Mouse (Mus musculus) stomach, postnatal 0 days (tissue): ENCODE results near the gene Nckap1. TPM values are rescaled to one million over a fixed set of nuclear protein-coding genes. Genes with fewer than 3 reads are reported as not detected.

Experiments used
- ATAC-seq: fragments of 200-750 bp; cut with Nextera tagmentation; 2 replicates; pipeline ENCODE4 v1.8.0; 2017; ENCODE audit not compliant: low FRiP score, low TSS enrichment
- DNase-seq: peaks from one replicate; pipeline ENCODE4 v3.0.0-alpha.2; 2016; ENCODE audit warnings: low spot score
- H3K27ac ChIP-seq: fragments of 300-500 bp; sonication (generic); replicated peaks from 2 replicates; pipeline ENCODE4 v1.5.1; 2014; ENCODE audit warnings: mild to moderate bottlenecking, control low read depth
- H3K27me3 ChIP-seq: fragments of 300-500 bp; sonication (generic); 2 replicates; pipeline ENCODE4 v1.6.1; 2014; ENCODE audit warnings: low read length; ENCODE audit not compliant: control insufficient read depth, insufficient read depth
- H3K36me3 ChIP-seq: fragments of 300-500 bp; sonication (generic); 2 replicates; pipeline ENCODE4 v1.6.1; 2014; ENCODE audit warnings: low read length, mixed read lengths; ENCODE audit not compliant: control insufficient read depth, insufficient read depth
- H3K4me1 ChIP-seq: fragments of 300-500 bp; sonication (generic); replicated peaks from 2 replicates; pipeline ENCODE4 v1.6.1; 2014; ENCODE audit warnings: antibody characterized with exemption; ENCODE audit not compliant: control insufficient read depth, insufficient read depth
- H3K4me2 ChIP-seq: fragments of 300-500 bp; sonication (generic); replicated peaks from 2 replicates; pipeline ENCODE4 v1.6.1; 2014; ENCODE audit warnings: low read depth, mild to moderate bottlenecking, control low read depth, moderate library complexity
- H3K4me3 ChIP-seq: fragments of 300-500 bp; sonication (generic); 2 replicates; pipeline ENCODE4 v1.5.1; 2014; ENCODE audit warnings: low read depth, low read length, control low read depth
- H3K9ac ChIP-seq: fragments of 300-500 bp; sonication (generic); 2 replicates; pipeline ENCODE4 v1.6.1; 2014; ENCODE audit warnings: mild to moderate bottlenecking, low read length, control low read depth, mixed read lengths
- H3K9me3 ChIP-seq: fragments of 300-500 bp; sonication (generic); 2 replicates; pipeline ENCODE4 v1.6.1; 2016; ENCODE audit warnings: low read length; ENCODE audit not compliant: control insufficient read depth
- CTCF ChIP-seq: IDR thresholded peaks from 2 replicates; pipeline ENCODE4 v1.5.1; 2016; ENCODE audit warnings: antibody characterized with exemption, low read depth, mild to moderate bottlenecking, moderate library complexity
- EP300 ChIP-seq: optimal IDR thresholded peaks from 2 replicates; pipeline ENCODE3; 2016; ENCODE audit warnings: antibody characterized with exemption
- WGBS: fragments of 180-500 bp; shearing (Covaris S2); extraction: QIAGEN DNeasy Blood & Tissue Kit; methylation state at CpG from one replicate; pipeline ENCODE4 v1.1.7; 2014; 5-methylcytosine and 5-hydroxymethylcytosine counted together
- polyA plus RNA-seq: library from polyadenylated mRNA; unstranded; fragments of >200 nt; fragmentation: Nextera tagmentation; extraction: Ambion mirVana; gene quantifications from 2 replicates; pipeline ENCODE4 v1.2.1, GENCODE M21; 2015

Nckap1 gene
- polyA plus RNA-seq, 1 experiment from 2014 or later, result 51.0 TPM

DNA sequence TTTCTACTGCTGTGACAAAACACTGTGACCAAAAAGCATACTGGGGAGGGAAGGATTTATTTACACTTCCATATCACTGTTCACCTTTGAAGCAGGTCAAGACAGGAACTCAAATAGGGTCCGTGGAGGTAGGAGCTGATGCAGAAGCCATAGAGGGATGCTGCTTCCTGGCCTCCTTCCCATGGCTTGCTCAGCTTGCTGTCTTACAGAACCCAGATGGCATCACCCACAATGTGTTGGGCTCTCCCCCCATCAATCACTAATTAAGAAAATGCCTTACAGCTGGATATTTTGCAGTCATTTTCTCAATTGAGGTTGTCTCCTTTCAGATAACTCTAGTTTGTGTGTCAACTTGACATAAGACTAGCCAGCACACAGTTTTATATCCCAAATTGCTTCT lies 31.1 kb upstream of the Nckap1 start:
- DNase-seq, result no peak
- no peak for ATAC-seq
- H3K4me1 ChIP-seq, result no peaks in the 10 kb centered on the region
- 20% methylated on average over 1 of the region's 1 CpGs for WGBS
- TF ChIP-seq EP300 (no peak), CTCF (no peak)
- H3K4me3 ChIP-seq, result no peak overlapping the region
- no peak overlapping the region for H3K27ac ChIP-seq
- H3K9me3 ChIP-seq, result no peaks in the 10 kb centered on the region
- no peaks in the 10 kb centered on the region for H3K36me3 ChIP-seq
- H3K4me2 ChIP-seq, result no peak overlapping the region
- H3K27me3 ChIP-seq, result no peaks in the 10 kb centered on the region
- no peak overlapping the region for H3K9ac ChIP-seq

GRCm38 (mm10) chr2:80603771-80604426 lies 22.7 kb upstream of the Nckap1 start:
- WGBS, result 92% methylated on average over 19 of the region's 19 CpGs
- TF ChIP-seq EP300 (no peak), CTCF (no peak)
- Histone ChIP-seq H3K9ac (no peak overlapping the region), H3K4me2 (no peak overlapping the region), H3K9me3 (no peaks in the 10 kb centered on the region), H3K27me3 (no peaks in the 10 kb centered on the region), H3K27ac (no peak overlapping the region), H3K4me1 (no peaks in the 10 kb centered on the region), H3K4me3 (no peak overlapping the region), H3K36me3 (no peaks in the 10 kb centered on the region)
- no peak for ATAC-seq
- DNase-seq, result no peak

DNA sequence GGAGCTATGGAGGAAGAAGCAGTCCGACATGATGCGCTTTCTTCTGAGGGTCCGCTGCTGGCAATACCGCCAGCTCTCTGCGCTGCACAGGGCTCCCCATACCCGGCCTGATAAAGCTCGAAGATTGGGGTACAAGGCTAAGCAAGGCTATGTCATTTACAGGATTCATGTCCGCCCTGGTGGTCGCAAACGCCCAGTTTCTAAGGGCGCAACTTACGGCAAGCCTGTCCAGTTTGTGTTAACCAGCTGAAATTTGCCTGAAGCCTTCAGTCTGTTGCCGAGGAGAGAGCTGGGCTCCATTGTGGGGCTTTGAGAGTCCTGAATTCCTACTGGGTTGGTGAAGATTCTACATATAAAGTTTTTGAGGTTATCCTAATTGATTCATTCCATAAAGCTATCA lies 21.6 kb upstream of the Nckap1 start:
- no peak for TF ChIP-seq EP300
- TF ChIP-seq CTCF, result no peak
- WGBS, result 93% methylated on average over 13 of the region's 13 CpGs

GRCm38 (mm10) chr2:80600611-80601010 lies 19.4 kb upstream of the Nckap1 start:
- TF ChIP-seq EP300 (no peak), CTCF (no peak)
- no peak for ATAC-seq
- H3K36me3 ChIP-seq, result no peaks in the 10 kb centered on the region

More for the DNA sequence above, 21.6 kb upstream of the Nckap1 start:
- Histone ChIP-seq H3K4me1 (no peaks in the 10 kb centered on the region), H3K36me3 (no peaks in the 10 kb centered on the region), H3K9ac (no peak overlapping the region), H3K4me3 (no peak overlapping the region), H3K4me2 (no peak overlapping the region), H3K27me3 (no peaks in the 10 kb centered on the region), H3K9me3 (no peaks in the 10 kb centered on the region), H3K27ac (no peak overlapping the region)
- no peak for DNase-seq
- ATAC-seq, result no peak

DNA sequence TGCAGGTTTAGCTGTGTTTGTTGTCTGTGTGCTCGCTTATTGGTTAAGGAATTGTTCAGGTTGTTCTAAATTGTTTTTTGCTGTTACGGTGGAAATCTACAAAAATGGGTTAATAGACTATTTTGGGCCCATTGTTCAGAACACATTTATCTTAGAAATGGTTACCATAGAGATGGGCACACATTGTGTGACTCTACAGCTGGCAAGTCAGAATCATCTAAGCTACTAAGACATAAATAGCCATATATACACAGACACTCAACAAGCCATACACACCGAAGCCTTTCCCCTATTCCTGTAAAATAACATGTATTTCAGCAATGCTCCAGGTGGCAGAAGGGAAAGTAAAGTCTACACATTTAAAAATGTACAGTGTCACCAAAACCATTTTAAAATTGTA lies 18.7 kb upstream of the Nckap1 start:
- WGBS, result 83% methylated on average over 3 of the region's 3 CpGs
- DNase-seq (no peak), ATAC-seq (no peak)

More at GRCm38 (mm10) chr2:80600611-80601010, 19.4 kb upstream of the Nckap1 start:
- H3K27ac ChIP-seq, result no peak overlapping the region
- DNase-seq, result no peak
- H3K4me3 ChIP-seq, result no peak overlapping the region
- no peaks in the 10 kb centered on the region for H3K4me1 ChIP-seq
- H3K9ac ChIP-seq, result no peak overlapping the region
- no peaks in the 10 kb centered on the region for H3K27me3 ChIP-seq
- H3K9me3 ChIP-seq, result no peaks in the 10 kb centered on the region
- H3K4me2 ChIP-seq, result no peak overlapping the region

DNA sequence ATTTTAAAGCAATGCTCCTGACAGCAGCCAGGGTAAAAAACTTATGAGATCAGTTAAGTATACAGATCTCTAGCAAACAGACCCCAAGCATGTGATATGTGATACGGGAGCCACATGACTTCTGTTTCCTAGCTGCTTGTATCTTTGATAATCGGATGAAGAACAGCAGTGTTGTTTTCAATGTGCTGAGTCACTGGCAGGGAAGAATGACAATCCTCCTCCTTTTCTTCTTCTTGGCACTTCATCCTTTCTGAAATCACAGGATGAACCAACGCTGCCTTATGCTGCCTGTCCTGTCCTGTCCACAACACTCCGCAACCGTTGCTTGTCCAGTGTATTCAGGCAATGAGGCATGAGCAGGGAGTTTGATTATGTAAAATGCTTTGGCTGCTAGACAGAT lies 15.8 kb upstream of the Nckap1 start:
- Histone ChIP-seq H3K4me2 (no peak overlapping the region), H3K4me3 (no peak overlapping the region), H3K27me3 (no peaks in the 10 kb centered on the region), H3K4me1 (no peaks in the 10 kb centered on the region), H3K36me3 (no peaks in the 10 kb centered on the region), H3K9me3 (no peaks in the 10 kb centered on the region), H3K9ac (no peak overlapping the region), H3K27ac (no peak overlapping the region)
- DNase-seq (no peak), ATAC-seq (no peak)
- WGBS, result 62% methylated on average over 5 of the region's 5 CpGs
- no peak for TF ChIP-seq EP300
- no peak for TF ChIP-seq CTCF

More for the DNA sequence above, 18.7 kb upstream of the Nckap1 start:
- H3K9ac ChIP-seq, result no peak overlapping the region
- no peak for TF ChIP-seq EP300
- no peak for TF ChIP-seq CTCF
- no peaks in the 10 kb centered on the region for H3K4me1 ChIP-seq
- no peaks in the 10 kb centered on the region for H3K36me3 ChIP-seq
- no peak overlapping the region for H3K4me3 ChIP-seq
- H3K9me3 ChIP-seq, result no peaks in the 10 kb centered on the region
- no peak overlapping the region for H3K4me2 ChIP-seq
- no peak overlapping the region for H3K27ac ChIP-seq
- H3K27me3 ChIP-seq, result no peaks in the 10 kb centered on the region
